Mouse (Mus musculus) fat pad, adult 2 months (tissue): Measurements from ENCODE around the gene Etv6.
A peak's percentile ranks its signal among the peaks of the same experiment; 100 is the strongest.

Source experiments
- DNase-seq: peaks from one replicate; pipeline ENCODE4 v3.0.0-alpha.2; 2011; ENCODE audit warnings: low read depth, low spot score; ENCODE audit errors: extremely low read depth

The Etv6 gene

GRCm38 (mm10) chr6:134074353-134074752, 38.9 kb downstream of the Etv6 start:
- no peak for DNase-seq

DNA sequence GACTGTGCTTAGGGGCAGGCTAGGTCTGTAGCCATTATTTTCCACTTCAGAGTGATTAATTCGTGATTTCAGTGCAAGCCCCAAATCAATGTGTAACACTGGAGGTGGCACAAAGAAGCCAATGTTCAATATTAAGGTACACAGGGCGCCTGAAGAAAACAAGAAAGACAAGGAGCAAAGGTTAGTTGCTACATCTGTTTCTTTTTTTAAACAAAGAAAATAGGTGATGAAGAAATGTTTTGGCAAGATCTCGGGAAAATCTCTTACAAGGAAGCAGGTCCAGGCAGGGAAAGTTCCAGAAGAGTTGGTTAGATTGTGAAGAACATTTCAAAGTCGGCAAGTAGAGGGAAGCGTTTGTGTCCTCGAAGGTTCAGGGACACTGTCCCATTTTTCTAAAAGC, 39.5 kb downstream of the Etv6 start:
- peak; percentile 96 for DNase-seq

DNA sequence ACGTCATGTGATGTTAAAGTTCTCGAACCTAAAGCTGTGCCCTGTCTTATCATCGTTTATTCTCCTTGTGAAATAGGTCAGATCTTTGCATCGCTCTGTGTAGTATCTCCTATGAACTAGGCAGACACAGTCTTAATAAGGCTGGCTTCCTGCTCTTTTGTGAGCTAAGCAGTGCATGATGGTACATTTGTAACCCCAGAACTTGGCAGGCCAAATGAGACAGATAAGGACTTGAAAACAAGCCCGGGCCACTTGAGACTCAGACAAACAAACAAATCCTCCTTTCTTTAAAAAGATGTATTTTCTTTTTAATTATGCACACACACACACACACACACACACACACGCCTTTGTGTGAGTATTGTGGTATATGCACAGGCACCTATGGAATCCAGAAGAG, 42.5 kb downstream of the Etv6 start:
- no peak for DNase-seq

- no peak for DNase-seq
Measured at GRCm38 (mm10) chr6:134079112-134079511, 43.6 kb downstream of the Etv6 start.

GRCm38 (mm10) chr6:134079563-134079962, 44.1 kb downstream of the Etv6 start:
- no peak for DNase-seq

DNA sequence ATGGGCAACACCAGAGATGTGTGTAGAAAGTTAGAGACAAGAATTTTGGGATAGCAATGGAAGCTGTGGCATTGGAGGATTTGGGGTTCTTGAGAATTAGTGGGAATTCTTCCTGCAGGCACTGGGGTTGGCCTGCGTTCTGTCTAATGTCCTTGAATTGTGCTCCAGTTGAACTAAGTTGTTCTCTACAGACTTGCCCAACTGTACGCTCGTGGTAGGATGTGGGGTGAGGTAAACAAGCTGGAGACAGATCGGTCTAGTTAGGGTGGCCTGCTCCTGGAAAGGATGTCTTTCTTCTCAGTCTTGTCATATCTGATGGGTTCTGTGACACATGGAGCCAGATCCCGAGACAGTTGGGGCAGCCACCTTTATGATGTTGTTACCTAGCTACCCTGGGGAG, 45.4 kb downstream of the Etv6 start:
- no peak for DNase-seq

GRCm38 (mm10) chr6:134082229-134082920, 46.9 kb downstream of the Etv6 start:
- DNase-seq = no peak

- DNase-seq = no peak
Measured at GRCm38 (mm10) chr6:134083428-134083827, 47.9 kb downstream of the Etv6 start.

GRCm38 (mm10) chr6:134086351-134086750, 50.9 kb downstream of the Etv6 start:
- no peak for DNase-seq

- DNase-seq = no peak
Measured at GRCm38 (mm10) chr6:134087709-134088108, 52.2 kb downstream of the Etv6 start.

- no peak for DNase-seq
Measured at GRCm38 (mm10) chr6:134089671-134090377, 54.3 kb downstream of the Etv6 start.

GRCm38 (mm10) chr6:134090378-134090692, 54.8 kb downstream of the Etv6 start:
- DNase-seq = no peak

DNA sequence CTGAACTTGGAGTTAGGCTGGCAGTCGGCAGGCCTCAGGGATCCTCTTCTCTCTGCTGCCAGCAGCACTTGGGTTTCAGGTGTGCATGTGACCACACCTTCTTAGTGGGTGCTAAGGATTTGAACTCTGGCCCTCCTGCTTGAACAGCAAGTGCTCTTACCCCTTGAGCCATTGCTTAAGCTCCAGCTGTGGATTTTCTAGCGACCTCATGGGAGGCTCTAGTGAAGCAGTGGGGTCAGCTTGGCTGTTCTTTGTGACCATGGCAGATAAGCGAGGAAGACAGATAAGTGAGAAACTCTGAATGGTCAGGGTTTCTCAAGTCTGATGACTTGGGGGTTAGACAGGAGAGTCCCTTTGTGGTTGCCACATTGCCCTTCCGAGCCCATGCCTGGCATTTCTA, 55.4 kb downstream of the Etv6 start:
- no peak for DNase-seq

DNA sequence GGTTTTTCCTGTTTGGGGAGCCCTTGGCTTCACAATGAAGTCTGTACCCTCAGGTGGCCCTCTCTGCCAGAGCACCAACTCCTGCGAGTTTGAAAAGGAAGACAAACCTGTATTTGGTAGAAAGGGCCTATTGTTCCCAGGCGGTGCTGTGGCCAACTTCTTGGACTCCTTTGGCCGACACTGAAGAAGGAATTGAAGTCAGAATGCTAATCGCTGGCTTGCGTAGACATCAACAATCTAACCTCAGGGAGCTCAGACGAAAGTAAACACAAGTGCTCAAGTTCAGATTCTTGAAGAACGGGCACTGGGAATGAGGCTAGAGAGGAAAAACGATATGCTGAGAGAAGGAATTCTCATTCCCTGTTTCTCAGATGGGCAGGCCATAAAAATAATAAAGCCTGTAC, 55.9 kb downstream of the Etv6 start:
- peak; percentile 91 for DNase-seq

DNA sequence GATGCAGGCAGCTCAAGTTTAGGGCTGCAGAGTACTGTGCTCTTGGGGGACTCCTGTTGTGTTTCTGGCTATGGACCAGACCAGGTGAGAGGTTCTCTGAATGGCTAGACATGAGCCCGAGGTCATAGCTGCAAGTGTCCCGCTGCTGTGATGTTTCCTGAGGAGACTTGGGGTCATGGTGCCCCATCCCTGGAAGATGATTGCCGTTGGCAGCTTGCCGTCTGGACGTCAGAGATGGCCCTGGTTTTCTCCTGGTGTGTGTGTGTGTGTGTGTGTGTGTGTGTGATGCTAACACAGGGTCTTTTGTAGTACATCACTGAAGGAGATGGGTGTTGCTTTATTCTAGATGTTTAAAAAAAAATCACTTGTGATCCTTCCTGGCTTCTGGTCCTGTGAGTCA, 58.6 kb downstream of the Etv6 start:
- no peak for DNase-seq

GRCm38 (mm10) chr6:134094620-134095019, 59.1 kb downstream of the Etv6 start:
- DNase-seq = no peak

DNA sequence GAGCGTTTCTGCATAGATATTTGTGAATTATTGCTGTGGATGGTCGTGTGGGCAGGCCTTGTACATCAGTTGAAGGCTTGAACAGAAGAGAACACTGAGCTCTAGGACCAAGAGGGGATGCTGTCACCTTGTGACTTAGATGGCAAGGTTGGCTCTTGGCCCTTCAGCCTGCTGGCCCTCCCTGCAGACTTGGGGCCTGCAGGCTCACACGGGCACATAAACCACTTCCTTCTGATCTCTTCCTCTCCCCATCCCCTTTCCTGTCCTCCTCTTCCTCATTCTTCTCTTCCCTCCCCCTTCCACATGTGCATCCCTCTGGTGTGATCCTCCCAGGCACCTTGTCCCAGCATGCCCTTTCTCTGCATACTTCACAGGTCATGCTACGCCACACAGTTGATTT, 60.1 kb downstream of the Etv6 start:
- no peak for DNase-seq

- DNase-seq = no peak
Measured at GRCm38 (mm10) chr6:134099976-134100743, 64.7 kb downstream of the Etv6 start.

DNA sequence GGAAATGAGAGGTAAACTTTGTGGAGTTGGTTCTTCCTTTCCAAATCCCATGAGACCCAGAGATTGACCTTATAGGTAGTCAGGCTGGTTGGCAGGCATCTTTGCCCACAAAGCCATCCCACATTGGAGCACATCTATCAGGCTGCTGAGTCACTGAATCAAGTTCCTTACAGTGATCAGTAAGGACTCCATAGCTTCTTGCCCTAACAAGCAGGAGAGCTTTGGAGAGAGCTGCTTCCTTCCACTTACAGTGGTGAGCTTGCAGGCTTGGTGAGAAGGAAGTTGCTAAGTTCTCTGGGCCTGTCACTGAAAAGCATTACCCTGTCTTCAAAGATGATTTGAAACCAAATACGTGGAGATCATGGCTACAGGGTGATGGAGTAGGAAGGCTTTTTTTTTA, 66.9 kb downstream of the Etv6 start:
- no peak for DNase-seq

DNA sequence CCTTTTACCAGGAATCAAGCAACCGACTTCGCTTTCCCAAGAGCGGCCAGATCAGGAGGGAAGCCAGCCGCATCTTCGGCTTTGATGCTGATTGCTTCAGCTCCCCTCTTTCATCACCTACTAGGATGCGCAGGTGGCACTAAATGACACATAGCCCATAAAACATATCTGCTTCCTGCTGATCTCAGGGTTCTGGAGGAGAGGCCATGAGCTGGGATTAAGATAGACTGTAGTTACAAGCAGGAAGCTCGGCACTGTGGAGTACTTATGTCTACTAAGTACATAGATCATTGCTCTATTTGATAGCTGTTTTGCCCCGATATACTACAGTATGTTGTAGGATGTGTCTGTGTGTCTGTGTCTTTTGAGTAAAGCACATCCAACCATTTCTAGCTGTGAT, 68.0 kb downstream of the Etv6 start:
- no peak for DNase-seq

GRCm38 (mm10) chr6:134105514-134106201, 70.2 kb downstream of the Etv6 start:
- DNase-seq = no peak

DNA sequence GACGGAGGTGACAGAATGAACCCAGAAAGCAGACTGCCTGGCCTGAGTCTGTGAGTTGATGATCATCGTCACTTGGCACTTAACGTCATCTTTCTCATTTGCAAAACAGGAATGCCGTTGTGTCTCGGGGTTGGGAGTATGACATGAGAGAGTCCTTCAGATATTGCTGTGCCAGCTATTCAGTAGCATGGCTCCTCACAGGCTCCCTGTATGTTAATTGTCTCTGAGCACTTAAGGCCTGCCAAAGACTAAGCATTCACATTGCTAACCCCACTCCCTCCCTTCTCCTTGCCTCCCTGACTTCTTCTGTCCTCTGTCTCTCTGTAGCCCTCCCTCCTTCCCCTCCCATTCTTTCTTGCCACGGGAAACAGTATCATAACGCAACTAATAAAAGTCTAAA, 72.2 kb downstream of the Etv6 start:
- DNase-seq = no peak
